Mouse (Mus musculus): ENCODE data around the gene Ppt2.

Gene Ppt2

DNA sequence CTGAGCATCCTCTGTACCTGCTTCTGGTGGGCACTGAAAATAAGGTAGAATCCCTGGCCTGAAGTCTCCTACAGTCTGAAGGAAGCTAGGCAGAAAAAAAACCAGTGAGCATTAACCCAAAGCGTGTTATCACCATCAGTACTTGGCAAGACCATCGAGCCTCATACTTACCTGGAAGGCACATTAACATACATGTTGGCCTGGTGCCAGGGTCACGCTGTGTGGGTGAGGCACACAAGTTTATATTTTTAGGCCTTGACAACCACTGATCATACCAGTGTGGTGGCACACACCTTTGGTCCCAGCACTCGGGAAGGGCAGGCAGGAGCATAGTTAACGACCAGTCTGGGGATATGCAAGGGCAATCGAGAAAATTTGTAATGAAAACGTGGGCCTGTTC is 20.3 kb downstream of the Ppt2 start:
- no peak for DNase-seq (ENCODE audit: low read depth, low spot score)

DNA sequence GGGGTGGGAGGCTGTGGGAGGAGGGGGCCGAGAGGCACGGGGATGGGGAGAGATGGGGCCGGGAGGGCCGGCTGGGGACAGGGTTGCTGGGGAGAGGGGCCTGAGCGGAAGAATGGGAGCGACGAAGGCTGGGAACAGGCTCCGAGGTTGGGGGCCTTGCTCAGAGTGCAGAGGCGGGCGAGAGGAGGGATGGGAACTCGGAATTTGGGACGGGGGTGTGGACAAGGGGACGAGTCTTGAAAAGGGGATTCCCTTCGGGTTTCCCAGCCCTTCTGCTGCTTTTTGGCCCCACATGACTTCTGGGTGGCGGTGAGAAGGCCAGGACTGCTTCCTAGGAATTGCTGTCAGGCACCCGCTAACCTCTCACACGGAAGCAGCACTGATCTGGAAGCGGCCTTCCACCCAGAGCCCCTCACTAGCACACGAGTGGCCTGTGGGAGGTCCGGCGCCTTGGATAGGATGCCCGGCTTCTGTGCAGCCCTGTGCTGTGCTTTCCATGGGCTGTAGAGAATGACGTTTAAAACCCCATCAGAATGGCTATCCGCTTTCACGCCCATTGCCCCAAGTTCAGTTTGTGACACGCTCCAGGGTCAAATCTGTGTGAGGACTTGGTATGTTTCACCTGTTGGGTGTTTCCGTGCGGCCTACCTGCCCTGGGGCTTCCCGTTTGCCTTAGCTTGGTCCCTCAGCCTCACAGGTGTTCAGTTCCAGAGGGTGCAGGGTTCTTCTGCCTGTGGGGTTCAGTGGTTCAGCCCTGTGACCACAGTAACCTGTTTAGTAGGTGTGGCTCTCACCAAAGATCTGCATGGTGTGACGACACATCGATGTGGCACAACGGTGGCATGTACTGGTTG is 21.9 kb downstream of the Ppt2 start:
- DNase-seq (ENCODE audit: low read depth, low spot score) = peak; percentile 49

DNA sequence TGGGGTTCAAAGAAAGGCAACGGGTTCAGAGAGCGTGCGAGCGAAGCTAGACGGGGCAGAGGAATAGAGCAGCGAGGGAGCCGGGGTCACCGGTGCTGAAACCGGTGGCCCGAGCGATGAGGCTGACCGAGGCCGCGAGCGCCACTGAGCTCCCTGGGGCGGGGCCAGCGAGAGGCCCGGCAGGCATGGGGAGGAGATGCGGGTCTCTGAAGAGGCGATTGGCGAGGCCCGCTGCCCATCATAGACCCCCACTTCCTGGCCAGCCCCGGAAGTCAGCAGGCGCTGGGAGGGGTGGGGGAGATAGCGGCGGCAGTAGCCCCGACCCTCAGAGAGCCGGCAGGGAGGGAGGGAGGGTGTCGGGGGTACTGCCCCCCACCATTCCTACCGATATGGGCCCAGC is 22.7 kb downstream of the Ppt2 start:
- peak; percentile 93 for DNase-seq (ENCODE audit: low read depth, low spot score)

DNA sequence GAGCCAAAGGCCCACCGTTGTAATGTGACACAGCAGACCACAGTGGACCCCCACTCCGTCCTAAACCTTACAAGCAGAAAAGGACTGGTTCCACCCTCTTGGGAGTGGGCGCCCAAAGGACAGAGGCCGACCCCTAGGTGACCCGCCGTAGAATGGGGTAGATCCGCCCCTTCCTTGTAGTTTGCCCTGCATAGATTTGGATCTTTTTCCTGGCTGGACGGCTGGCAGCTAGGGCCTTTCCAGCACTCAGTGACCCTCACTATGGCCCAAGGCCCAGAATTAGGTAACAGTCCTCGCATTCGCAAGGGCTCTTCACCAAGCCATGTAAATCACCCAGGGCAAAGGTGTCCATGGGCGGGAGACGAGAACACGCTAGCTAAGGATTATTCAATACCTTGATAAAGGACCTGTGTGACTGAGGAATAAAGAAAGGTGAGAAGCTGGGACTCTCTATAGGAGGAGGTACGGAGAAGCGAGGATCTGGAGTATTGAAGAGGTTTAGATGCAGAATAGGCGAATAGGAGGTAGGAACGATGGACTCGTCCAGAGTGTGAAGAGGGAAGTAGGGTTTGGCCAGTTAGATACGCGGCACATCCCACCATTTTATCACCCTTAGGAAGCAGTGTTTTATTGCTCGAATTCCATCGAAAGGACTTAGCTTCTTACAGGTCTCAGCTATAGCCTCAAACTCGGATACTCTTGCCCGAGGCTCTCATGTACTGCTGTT is 23.6 kb downstream of the Ppt2 start:
- peak; percentile 49 for DNase-seq (ENCODE audit: low read depth, low spot score)

DNA sequence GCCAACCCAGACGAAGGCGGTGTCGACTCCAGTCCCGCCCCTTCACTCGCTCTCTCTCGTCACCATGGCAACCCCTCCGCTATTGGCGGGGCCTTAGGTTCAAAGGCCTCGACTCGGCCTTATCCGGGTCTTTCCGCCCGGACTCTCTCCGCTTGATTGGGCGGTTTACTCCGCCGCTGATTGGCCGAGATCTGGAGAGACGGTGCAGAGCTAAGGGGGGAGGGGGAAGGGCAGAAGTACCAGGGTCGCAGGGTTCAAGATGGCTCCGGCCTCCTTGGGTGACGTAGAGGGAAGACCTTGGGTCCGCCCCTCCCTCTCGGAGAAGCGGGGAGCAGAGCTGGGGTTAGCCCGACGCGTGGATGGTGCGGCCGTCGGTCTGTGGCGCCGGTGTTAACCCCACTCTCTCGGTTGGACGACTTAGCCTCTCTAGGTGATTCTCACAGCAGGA is 24.2 kb downstream of the Ppt2 start, which contains the start of gene Agpat1:
Gene Agpat1, plus strand, starts transcription at position 202 of the 448 bp plus-strand sequence.
- peak; percentile 99 for DNase-seq (ENCODE audit: low read depth, low spot score)

DNA sequence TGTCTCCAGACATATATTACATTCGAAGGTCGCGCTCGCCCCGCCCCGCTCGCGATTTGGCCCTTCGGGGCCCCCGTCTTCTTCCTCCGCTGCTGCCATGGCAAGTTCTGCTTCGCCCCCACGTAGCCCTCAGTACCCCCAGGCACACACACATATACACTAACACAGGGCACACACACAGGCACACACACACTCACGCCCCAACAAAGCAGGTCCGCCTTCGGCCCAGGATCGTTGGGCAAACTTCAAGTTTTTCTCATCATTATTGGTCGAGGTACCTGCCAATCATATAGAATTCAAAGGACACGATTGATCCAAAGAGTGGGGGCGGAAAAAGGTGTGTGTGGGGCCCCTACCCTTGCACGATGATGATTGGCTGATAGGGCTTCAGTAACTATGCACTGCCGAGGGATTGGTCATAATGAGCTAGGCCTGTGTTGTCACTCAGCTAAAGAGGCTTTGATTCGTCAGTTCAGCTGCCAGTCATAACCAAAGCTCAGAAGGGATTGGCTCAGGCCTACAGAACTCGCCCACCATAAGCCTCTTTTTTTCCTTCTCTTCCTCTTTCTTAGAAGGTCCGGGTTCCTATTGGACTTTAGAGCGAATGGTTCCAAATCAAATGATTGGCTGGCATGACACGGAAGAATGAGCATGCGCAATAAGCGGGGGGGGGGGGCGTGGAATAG is 24.8 kb downstream of the Ppt2 start, which contains the start of gene Rnf5:
Gene Rnf5, minus strand, starts transcription at position 316 of the 686 bp plus-strand sequence.
- peak; percentile 100 for DNase-seq (ENCODE audit: low read depth, low spot score)

DNA sequence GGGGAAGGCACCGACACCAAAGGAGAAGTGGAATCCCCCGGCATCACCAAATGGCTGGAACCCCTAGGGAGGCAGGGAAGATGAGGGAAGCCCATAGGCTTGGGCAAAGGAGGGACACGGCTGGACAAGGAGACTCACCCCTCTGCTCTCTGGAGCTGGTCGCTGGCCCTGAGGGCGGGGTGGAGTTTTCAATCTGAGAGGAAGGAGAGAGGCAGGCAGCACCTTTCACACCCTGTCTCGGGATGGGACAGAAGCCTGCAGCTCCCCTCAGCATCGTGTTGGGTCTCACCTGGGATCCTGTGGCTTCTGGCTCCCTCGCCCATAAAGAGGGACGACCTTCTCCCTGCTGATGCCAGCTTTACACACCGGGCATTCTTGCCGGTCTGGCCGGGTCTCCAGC is 26.5 kb downstream of the Ppt2 start:
- DNase-seq (ENCODE audit: low read depth, low spot score) = no peak

DNA sequence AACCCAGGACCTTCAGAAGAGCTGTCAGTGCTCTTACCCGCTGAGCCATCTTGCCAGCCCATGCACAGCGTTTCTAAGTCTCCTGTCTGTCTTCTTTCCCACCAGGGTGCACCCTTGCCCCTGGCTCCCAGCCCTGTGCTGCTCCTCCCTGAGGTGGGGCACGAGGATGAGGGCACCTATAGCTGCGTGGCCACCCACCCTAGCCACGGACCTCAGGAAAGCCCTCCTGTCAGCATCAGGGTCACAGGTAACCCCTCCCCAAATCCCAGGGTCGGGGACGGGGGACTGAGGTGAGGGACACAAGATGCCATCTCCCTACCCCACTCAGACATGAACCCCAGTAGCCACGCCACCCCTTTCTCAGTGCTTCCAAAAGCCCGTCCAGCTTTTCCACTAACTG is 28.4 kb downstream of the Ppt2 start:
- DNase-seq (ENCODE audit: low read depth, low spot score) = no peak

DNA sequence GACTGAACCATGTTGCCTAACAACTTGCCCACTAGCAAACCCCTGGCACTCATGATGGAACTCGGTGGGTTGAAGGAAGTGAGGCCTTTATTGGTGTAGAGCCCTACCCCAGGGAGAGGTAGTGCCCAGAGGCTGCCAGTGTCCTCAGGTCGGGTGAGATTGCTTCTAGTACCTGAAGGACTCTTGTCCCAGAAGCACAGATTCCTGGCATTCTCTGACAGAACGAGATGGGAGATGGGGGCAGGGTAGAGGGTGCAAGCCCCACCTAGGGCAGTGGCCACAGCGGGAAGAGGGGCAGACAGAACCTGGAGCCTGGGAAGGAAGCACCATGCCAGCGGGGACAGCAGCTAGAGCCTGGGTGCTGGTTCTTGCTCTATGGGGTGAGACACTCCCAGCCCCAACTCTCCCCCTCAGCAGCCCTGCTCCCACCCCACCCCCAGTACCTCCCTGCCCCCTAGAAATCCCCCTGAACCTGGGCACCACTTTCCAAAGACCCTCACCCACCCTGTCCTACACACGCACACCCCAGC is 30.7 kb downstream of the Ppt2 start, which contains the start of gene Ager:
Gene Ager, plus strand, starts transcription at position 297 of the 530 bp plus-strand sequence.
- DNase-seq (ENCODE audit: low read depth, low spot score) = no peak

DNA sequence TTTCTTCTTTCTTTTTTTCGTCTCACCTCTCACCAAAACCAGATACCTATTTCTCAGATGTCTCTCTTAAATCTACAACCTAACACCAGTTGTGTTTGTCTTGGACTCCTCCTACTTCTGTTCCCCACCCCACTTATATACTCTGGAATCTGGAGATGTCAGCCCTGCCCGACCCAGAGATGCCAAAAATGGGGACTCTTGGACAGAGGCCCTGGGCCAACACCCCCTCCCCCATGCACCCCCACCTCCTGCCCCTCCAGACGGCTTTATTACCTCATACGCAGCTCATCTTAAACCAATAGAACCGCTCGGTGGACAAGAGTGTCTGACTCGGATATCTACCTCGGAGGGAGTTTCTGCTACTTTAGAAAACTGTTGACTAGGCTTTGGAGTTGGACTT is 32.2 kb downstream of the Ppt2 start:
- DNase-seq (ENCODE audit: low read depth, low spot score) = no peak

DNA sequence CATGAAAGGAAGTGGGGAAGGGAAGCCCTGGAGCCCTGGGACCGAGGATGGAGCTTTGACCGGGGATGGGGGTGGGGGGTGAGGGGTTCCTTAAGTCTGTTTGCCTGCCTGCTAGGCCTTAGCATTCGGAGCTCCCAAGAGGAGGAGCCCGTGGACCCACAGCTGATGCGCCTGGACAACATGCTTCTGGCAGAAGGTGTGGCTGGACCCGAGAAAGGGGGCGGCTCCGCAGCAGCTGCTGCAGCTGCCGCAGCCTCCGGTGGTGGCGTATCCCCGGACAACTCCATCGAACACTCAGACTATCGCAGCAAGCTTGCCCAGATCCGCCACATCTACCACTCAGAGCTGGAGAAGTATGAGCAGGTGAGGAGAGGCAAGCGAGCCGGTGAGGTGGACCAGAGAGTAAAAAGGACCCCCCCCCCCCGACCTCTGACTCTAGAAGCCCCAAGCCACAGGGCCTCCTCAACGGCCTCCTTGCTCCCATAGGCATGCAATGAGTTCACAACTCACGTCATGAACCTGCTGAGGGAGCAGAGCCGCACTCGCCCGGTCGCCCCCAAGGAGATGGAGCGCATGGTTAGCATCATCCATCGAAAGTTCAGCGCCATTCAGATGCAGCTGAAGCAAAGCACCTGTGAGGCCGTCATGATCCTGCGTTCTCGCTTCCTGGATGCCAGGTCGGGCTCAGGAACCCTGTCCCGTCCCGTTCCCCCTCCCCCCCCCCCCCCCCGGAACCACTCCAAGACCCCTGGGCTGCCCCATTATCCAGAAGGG is 34.4 kb downstream of the Ppt2 start:
- peak; percentile 26 for DNase-seq (ENCODE audit: low read depth, low spot score)

DNA sequence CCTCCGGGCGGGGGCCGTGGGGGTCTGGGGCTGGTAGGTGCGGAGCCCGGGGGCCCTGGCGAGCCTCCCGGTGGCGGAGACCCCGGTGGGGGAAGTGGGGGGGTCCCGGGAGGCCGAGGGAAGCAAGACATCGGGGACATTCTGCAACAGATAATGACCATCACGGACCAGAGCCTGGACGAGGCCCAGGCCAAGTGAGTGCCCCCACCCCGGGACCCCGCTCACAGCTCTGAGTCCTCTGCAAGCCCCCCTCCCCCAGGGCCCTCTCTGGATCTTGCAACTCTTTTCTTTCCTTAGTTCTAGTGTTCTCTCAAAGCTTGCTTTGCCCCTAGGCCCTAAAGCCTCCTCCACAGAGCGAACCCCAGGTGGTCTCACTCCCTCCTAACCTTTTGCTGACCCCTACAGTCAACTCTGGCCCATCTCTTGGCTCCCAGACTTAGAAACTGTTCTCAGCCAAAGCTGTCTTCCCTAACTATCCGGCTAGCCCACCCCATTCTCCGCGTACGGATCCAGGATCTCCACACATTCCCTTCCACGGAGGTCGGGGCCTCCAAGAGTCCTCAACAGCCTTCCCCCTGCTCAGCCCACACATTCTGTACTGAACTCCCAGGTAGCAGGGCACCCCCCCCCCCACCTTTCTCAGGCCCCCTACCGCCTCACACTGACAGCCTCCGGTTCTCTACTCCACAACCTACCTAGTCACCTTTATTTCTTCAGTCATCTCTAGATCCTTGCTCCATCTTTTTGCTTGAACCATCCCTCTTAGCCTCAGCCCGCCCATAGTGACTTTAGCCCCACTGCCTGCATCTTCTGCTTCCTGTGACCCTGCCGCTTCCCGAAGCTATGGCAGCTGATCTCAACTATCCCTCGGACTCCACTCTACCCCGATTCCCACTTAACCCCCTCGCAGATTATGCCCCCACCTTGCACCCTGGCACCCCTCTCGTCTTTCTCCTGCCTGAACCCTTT is 35.4 kb downstream of the Ppt2 start:
- DNase-seq (ENCODE audit: low read depth, low spot score) = peak; percentile 70

DNA sequence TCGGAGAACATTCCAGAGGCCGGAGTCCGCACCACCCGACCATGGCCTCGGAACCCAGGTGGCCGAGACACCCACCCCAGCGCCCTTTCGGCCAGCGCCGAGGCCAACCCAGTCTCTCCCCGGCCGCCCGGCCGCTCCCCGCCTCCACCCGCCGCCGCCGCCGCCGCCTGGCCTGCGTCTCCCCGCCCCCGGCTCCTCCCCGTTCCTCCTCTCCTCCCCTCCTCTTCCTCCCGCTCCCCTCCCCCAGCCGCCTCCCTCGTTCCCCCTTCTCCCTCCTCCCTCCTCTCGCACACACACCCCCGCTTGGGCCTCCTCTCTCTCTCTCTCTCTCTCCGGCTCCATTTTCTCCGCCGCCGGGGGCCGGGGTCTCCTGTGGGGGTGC is 36.3 kb downstream of the Ppt2 start:
- DNase-seq (ENCODE audit: low read depth, low spot score) = peak; percentile 82

DNA sequence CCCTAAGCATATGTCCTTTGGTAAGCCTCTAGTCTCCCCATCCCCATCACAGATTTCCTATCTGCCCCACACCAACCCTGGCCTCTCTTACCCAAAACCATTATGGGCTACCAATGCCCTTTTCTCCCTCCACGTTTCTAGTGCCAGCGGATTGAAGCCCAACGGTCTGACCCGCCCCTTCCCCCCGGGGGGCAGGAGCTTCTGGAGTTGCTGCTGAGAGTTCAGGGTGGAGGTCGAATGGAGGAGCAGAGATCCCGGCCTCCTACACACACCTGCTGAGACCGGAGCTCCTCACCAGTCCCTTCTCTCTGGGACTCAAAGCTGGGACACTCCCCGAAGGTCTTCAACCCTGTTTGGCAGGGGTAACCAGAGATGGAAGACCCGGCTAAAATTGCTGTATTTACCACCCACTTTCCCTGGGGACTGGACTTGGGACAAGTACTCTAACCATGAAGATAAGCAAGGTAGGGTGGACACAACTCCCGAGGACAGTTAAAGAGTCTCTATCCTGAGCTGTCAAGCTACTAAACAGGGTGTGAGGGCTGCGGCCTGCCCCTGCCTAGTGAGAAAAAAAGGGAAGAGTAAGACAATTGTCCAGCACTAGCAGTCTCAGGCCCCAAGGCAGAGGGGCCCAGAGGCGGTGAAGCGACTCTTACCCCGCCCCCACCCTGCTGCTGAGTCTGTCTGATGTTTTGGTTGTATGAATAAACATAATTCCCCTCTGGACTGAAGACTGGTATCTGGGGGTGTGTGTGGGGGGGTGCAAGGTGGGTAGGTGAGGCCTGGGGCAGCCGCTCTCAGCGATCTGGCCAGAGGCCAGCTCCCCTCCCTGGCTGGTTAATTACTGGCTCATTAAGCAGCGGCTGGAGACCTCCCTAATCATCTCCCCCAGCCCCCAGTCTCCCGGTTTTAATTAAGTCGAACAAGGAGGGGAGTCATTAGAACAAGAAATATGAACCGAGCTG is 37.0 kb downstream of the Ppt2 start, which contains the start of gene Pbx2:
Gene Pbx2, plus strand, starts transcription at position 238 of the 965 bp plus-strand sequence.
- peak; percentile 42 for DNase-seq (ENCODE audit: low read depth, low spot score)

DNA sequence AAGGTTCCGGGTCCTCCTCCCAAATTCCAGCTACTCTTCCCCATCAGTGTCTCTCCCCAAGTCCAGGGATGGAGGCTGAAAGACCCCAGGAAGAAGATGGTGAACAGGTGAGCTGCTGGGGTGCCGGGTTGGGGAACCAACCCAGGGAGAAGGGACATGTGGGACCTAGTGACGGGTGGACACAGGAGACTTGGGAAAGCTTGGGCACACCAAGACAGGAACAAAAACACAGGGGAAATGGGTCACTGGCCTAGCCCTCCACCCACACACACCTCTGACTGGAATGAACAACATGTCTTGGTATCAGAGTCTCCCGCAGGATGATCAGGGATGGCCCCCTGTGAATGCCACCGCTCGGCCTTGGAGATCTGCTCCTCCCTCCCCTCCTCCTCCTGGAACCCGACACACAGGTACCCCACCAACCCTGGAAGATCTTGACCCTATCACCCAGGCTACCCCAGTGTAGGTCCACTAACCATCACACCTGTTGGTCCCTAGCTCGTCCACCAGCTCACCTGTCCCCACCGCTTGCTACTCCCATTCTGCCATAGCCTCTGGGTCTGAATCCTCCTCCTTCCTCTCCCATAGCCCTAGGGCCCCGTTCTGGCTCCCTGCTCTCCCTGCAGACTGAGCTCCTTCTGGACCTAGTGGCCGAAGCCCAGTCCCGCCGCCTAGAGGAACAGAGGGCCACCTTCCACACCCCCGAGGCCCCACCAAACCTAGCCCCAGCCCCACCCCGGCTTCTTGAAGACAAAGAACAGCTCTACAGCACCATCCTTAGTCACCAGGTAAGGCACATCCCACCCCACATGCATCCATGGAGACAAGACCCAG is 37.9 kb downstream of the Ppt2 start:
- DNase-seq (ENCODE audit: low read depth, low spot score) = no peak

DNA sequence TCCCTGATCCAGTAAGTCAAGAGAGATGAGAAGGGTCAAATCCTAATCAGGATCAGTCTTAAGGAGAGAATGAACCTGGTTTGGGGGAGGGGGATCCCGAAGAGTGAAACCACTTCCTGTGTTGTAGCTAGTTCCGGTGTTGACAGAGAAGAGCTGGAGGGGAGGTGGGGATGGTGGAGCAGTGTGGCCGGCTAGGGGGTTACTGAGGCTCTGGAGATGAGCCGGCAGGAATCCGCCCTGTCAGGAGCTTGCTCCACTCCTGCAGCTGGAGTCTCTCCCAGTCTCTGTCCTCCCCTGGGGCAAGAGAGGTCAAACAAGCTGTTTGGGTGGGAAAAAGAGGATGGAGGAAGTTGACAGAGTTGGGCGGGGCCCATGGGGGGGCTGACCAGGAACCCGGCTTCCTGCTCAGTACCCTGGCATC is 38.6 kb downstream of the Ppt2 start, which contains the start of gene Gpsm3:
Gene Gpsm3, plus strand, starts transcription at position 126 of the 421 bp plus-strand sequence.
- peak; percentile 33 for DNase-seq (ENCODE audit: low read depth, low spot score)

DNA sequence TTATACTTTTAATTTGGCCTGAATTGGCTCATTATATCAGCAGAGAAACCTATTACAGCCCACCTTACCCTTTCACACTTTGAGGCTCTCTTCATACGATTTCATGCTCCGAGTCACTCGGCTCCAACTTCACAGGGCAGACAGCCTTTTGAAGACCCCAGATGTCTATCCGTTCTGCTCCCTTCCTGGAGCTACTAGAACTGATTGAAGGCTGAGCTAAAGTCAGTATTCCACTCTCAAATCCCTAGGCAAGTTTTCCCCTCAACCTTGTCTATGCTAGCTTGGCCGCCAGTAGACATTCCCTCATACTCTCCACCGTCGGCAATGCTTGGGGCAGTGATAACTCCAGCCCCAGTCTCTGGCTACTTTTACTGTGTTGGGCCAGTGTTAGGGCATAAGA is 39.1 kb downstream of the Ppt2 start:
- DNase-seq (ENCODE audit: low read depth, low spot score) = no peak

Measured in 3T3-L1 (cell line).